Mouse (Mus musculus): Measurements from ENCODE around the gene Znrf2. TPM values are rescaled to one million over a fixed set of nuclear protein-coding genes. Genes with fewer than 3 reads are reported as not detected.

The Znrf2 gene
- 6.7 and 7.3 TPM in 2 replicates for polyA plus RNA-seq (2015; fragmentation: Nextera tagmentation; extraction: Ambion mirVana)

DNA sequence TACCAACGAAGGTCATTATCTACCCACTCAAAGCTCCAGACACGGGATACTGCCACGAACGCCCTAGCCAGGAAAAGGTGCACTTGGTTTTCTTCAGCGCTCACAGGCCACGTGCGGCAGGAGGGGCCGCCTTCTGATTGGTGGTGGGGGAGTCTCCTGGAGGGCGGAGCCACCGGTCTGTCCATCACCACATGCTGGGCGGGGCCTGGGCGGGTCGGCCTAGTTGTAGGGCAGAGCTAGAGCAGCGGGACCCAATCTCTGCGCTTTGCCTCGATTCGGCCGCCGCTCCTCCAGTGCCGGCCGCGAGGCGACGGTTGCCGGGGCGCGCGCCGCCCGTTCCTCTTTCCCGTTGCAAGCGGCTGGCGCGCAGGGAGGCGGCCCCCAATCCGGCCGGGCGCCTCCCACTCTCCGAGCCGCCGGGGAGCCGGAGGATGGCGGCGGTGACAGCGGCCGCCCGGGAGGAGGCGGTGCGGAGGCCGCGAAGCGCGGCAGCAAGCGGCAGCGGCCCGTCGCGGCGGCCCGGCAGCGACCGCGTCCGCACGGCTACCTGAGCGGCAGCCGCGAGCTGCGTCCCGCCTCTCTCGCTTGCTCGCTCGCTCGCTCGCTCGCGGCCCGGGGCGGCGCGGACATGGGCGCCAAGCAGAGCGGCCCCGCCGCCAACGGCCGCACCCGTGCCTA is at the start of gene Znrf2:
TSS of gene Znrf2 (plus strand) at position 529 of the 678 bp plus-strand sequence.
- peak within 1 kb of the TSS; percentile 97 for H3K27ac ChIP-seq
- H3K4me1 ChIP-seq (replicated peaks; ENCODE audit: insufficient read depth, low read length) = peaks cover 12% of the 10 kb centered on the region
- H3K36me3 ChIP-seq (ENCODE audit: insufficient read depth, low read length) = no peaks in the 10 kb centered on the region
- H3K9ac ChIP-seq (ENCODE audit: low read depth, low read length) = peak within 1 kb of the TSS; percentile 94
- H3K4me3 ChIP-seq (replicated peaks; ENCODE audit: low read depth, low read length) = peak within 1 kb of the TSS; percentile 77
- peak; percentile 96 for DNase-seq (ENCODE audit: low spot score)
- peak; percentile 99 for ATAC-seq (replicated peaks; ENCODE audit: low FRiP score, low read depth)
- H3K9me3 ChIP-seq (replicated peaks; ENCODE audit: low read length) = no peaks in the 10 kb centered on the region
- peak; percentile 38; the same call in 1 of the 2 replicates for TF ChIP-seq CTCF (IDR thresholded peaks at IDR 0.05; ENCODE audit: low read depth)
- WGBS = under 1% methylated on average over 61 of the region's 88 CpGs
- no peaks in the 10 kb centered on the region for H3K27me3 ChIP-seq (ENCODE audit: insufficient read depth, low read length)
- peak within 1 kb of the TSS; percentile 75 for H3K4me2 ChIP-seq (ENCODE audit: low read length)

- TF ChIP-seq CTCF (IDR thresholded peaks at IDR 0.05; ENCODE audit: low read depth) = no peak
- no peaks in the 10 kb centered on the region for H3K36me3 ChIP-seq (ENCODE audit: insufficient read depth, low read length)
- no peak for ATAC-seq (replicated peaks; ENCODE audit: low FRiP score, low read depth)
- no peaks in the 10 kb centered on the region for H3K4me1 ChIP-seq (replicated peaks; ENCODE audit: insufficient read depth, low read length)
- H3K4me3 ChIP-seq (replicated peaks; ENCODE audit: low read depth, low read length) = no peak overlapping the region
- 27% methylated on average over 4 of the region's 4 CpGs for WGBS
- H3K27ac ChIP-seq = no peak overlapping the region
- no peak overlapping the region for H3K4me2 ChIP-seq (ENCODE audit: low read length)
- no peak overlapping the region for H3K9ac ChIP-seq (ENCODE audit: low read depth, low read length)
- H3K27me3 ChIP-seq (ENCODE audit: insufficient read depth, low read length) = no peaks in the 10 kb centered on the region
- no peaks in the 10 kb centered on the region for H3K9me3 ChIP-seq (replicated peaks; ENCODE audit: low read length)
- DNase-seq (ENCODE audit: low spot score) = peak; percentile 29
Measured at GRCm38 (mm10) chr6:54767746-54768145, 49.0 kb upstream of the Znrf2 start.

DNA sequence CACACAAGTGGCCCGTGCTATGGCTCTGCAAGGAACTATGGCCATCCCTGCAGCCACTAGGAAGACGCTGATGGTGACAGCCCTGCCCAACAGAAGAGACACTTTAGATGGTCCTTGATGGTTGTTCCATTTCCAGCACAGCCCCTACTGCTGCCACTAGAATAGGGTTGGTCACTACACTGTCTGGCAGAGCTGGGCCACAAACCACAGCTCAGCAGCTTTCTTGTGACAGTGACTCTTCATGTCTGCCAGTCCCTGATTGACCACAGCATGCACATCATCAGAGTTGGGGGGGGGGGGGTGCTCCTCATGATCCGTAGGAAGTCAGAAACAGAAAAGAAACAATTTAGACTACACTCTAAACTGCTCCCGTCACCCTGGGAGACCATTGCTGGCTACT is 46.0 kb upstream of the Znrf2 start:
- 79% methylated on average over 4 of the region's 4 CpGs for WGBS
- Histone ChIP-seq H3K4me2 (ENCODE audit: low read length) (no peak overlapping the region), H3K27me3 (ENCODE audit: insufficient read depth, low read length) (no peaks in the 10 kb centered on the region), H3K36me3 (ENCODE audit: insufficient read depth, low read length) (no peaks in the 10 kb centered on the region), H3K9me3 (replicated peaks; ENCODE audit: low read length) (no peaks in the 10 kb centered on the region), H3K27ac (no peak overlapping the region), H3K4me3 (replicated peaks; ENCODE audit: low read depth, low read length) (no peak overlapping the region), H3K9ac (ENCODE audit: low read depth, low read length) (no peak overlapping the region), H3K4me1 (replicated peaks; ENCODE audit: insufficient read depth, low read length) (no peaks in the 10 kb centered on the region)
- DNase-seq (ENCODE audit: low spot score) (no peak), ATAC-seq (replicated peaks; ENCODE audit: low FRiP score, low read depth) (no peak)
- TF ChIP-seq CTCF (IDR thresholded peaks at IDR 0.05; ENCODE audit: low read depth) = no peak

DNA sequence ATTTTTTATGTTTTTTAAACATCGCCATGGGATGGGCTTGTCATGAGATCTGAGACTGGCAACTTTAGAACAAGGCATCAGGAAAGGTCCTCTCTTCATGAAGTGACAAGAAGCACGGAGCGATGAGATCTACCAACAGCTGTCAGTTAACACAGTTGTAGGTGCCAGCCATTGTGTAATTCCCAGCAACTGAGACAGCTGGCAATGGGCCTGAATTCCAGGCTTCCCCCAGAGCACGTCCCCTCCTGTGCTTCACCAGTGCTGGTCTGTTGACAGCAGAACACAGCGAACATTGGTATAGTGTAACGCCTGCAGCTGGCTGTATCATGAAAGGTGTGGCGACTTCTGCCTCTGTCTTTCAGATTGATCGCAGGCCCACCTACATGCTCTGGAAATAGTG is 45.5 kb upstream of the Znrf2 start:
- H3K4me2 ChIP-seq (ENCODE audit: low read length) = no peak overlapping the region
- WGBS = 75% methylated on average over 8 of the region's 8 CpGs
- no peak overlapping the region for H3K4me3 ChIP-seq (replicated peaks; ENCODE audit: low read depth, low read length)
- ATAC-seq (replicated peaks; ENCODE audit: low FRiP score, low read depth) (no peak), DNase-seq (ENCODE audit: low spot score) (no peak)
- no peaks in the 10 kb centered on the region for H3K9me3 ChIP-seq (replicated peaks; ENCODE audit: low read length)
- H3K27ac ChIP-seq = no peak overlapping the region
- no peaks in the 10 kb centered on the region for H3K36me3 ChIP-seq (ENCODE audit: insufficient read depth, low read length)
- H3K27me3 ChIP-seq (ENCODE audit: insufficient read depth, low read length) = no peaks in the 10 kb centered on the region
- no peaks in the 10 kb centered on the region for H3K4me1 ChIP-seq (replicated peaks; ENCODE audit: insufficient read depth, low read length)
- no peak for TF ChIP-seq CTCF (IDR thresholded peaks at IDR 0.05; ENCODE audit: low read depth)
- no peak overlapping the region for H3K9ac ChIP-seq (ENCODE audit: low read depth, low read length)

- no peaks in the 10 kb centered on the region for H3K4me1 ChIP-seq (replicated peaks; ENCODE audit: insufficient read depth, low read length)
- H3K27ac ChIP-seq = no peak overlapping the region
- no peak overlapping the region for H3K4me3 ChIP-seq (replicated peaks; ENCODE audit: low read depth, low read length)
- no peak for ATAC-seq (replicated peaks; ENCODE audit: low FRiP score, low read depth)
- no peak overlapping the region for H3K9ac ChIP-seq (ENCODE audit: low read depth, low read length)
- WGBS = 90% methylated on average over 5 of the region's 5 CpGs
- H3K27me3 ChIP-seq (ENCODE audit: insufficient read depth, low read length) = no peaks in the 10 kb centered on the region
- no peak for DNase-seq (ENCODE audit: low spot score)
- no peak for TF ChIP-seq CTCF (IDR thresholded peaks at IDR 0.05; ENCODE audit: low read depth)
- H3K4me2 ChIP-seq (ENCODE audit: low read length) = no peak overlapping the region
- no peaks in the 10 kb centered on the region for H3K9me3 ChIP-seq (replicated peaks; ENCODE audit: low read length)
- no peaks in the 10 kb centered on the region for H3K36me3 ChIP-seq (ENCODE audit: insufficient read depth, low read length)
Measured at GRCm38 (mm10) chr6:54772078-54772477, 44.6 kb upstream of the Znrf2 start.

DNA sequence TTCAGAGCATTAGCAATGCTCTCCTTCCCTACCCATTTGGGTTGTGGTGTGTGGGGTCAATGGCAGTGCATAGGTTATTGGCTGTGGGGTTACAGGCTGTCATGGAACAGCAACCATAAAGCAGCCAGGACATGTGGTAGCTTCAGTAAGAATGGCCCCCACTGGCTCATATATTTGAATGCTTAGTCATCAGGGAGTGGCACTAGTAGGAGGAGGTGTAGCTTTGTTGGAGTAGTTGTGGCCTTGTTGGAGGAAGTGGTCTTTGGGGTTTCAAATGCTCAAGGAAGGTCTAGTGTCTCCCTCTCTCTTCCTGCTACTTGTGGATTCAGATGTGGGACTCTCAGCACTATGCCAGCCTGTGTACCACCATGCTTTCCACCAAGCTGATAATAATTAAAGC is 41.0 kb upstream of the Znrf2 start:
- no peak for TF ChIP-seq CTCF (IDR thresholded peaks at IDR 0.05; ENCODE audit: low read depth)
- Histone ChIP-seq H3K27ac (no peak overlapping the region), H3K27me3 (ENCODE audit: insufficient read depth, low read length) (no peaks in the 10 kb centered on the region), H3K4me1 (replicated peaks; ENCODE audit: insufficient read depth, low read length) (no peaks in the 10 kb centered on the region), H3K4me2 (ENCODE audit: low read length) (no peak overlapping the region), H3K9ac (ENCODE audit: low read depth, low read length) (no peak overlapping the region), H3K4me3 (replicated peaks; ENCODE audit: low read depth, low read length) (no peak overlapping the region), H3K36me3 (ENCODE audit: insufficient read depth, low read length) (no peaks in the 10 kb centered on the region), H3K9me3 (replicated peaks; ENCODE audit: low read length) (no peaks in the 10 kb centered on the region)
- DNase-seq (ENCODE audit: low spot score) (no peak), ATAC-seq (replicated peaks; ENCODE audit: low FRiP score, low read depth) (no peak)

DNA sequence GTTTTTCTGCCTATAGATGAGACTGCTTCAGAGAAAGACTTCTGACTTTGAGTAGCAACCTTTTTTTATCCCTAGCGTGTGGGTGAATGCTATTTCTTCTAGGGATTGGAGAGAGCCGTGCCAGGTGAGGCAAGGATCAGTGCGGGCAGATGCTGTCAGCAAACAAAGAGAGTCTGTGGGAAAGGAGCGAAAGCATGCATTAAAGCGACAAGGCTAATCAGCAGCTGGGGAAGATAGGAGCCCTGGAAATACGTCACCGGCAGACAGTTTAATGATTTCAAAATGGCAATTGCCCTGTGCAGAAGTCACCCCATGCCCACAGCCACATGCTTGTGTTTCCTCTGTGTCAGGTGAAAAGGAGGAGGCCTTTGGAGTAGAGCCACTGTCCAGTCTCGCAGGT is 39.1 kb upstream of the Znrf2 start:
- DNase-seq (ENCODE audit: low spot score) (no peak), ATAC-seq (replicated peaks; ENCODE audit: low FRiP score, low read depth) (no peak)
- WGBS = 39% methylated on average over 8 of the region's 8 CpGs

More for the DNA sequence above, 39.1 kb upstream of the Znrf2 start:
- Histone ChIP-seq H3K9me3 (replicated peaks; ENCODE audit: low read length) (no peaks in the 10 kb centered on the region), H3K27ac (no peak overlapping the region), H3K4me3 (replicated peaks; ENCODE audit: low read depth, low read length) (no peak overlapping the region), H3K27me3 (ENCODE audit: insufficient read depth, low read length) (no peaks in the 10 kb centered on the region), H3K4me1 (replicated peaks; ENCODE audit: insufficient read depth, low read length) (no peaks in the 10 kb centered on the region), H3K4me2 (ENCODE audit: low read length) (no peak overlapping the region), H3K9ac (ENCODE audit: low read depth, low read length) (no peak overlapping the region), H3K36me3 (ENCODE audit: insufficient read depth, low read length) (no peaks in the 10 kb centered on the region)
- no peak for TF ChIP-seq CTCF (IDR thresholded peaks at IDR 0.05; ENCODE audit: low read depth)
